Mouse (Mus musculus) mature B cell (primary cell): ENCODE measurements around the gene Ildr1.

Experiments used
- in situ Hi-C: fragments of 300-500 bp; cut with MboI; formaldehyde crosslinking; loops from 2 replicates; pipeline ENCODE4 v1.14.3; 2019

Gene Ildr1

GRCm38 (mm10) chr16:36693818-36694413 is at the start of gene Ildr1:
Gene Ildr1 (plus strand): TSS chr16:36693978.
- in situ Hi-C loops = no loop called here

GRCm38 (mm10) chr16:36645124-36645523 is 48.7 kb upstream of the Ildr1 start:
- in situ Hi-C loops = no loop called here

GRCm38 (mm10) chr16:36649304-36649703 is 44.5 kb upstream of the Ildr1 start:
- in situ Hi-C loops = no loop called here

DNA sequence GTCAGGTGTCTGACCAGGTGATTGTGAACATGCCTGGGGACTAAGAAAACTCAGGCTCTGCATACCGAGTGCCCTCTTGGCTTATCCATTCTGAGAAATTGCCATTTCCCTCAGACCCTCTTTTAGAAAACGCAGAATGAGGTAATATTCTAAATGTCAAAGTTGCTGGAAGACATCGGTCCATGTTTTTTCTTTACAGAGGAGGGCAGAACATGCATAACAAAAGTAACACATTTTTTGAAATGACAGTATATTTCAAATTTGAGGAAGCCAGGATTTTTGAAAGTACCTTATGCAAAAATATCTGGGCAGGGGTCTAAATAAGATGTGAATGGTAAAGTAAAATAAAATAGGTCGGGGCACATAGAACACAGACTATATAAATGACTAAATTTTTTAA is 43.3 kb upstream of the Ildr1 start:
- in situ Hi-C loops = no loop called here

- in situ Hi-C loops = no loop called here
These were observed 42.5 kb upstream of the Ildr1 start for GRCm38 (mm10) chr16:36651174-36651766.

DNA sequence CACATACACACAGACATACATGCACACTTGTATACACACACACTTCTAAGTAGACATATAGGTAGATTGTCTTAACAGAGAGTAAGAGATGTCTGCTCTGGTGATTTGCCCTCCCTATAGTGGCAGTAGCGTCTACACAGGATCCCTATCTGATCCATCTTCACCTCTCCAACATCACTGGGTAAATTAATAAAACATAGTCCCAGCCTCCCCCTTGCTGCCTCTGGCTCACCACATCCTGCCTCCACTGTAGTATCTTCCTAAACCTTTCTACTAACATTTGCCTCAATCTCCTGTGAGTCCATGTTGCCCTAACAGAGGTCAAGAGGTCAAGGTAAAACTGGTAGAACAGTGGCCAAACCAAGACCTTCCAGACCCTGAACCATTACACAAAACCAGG is 38.6 kb upstream of the Ildr1 start:
- in situ Hi-C loops = no loop called here

DNA sequence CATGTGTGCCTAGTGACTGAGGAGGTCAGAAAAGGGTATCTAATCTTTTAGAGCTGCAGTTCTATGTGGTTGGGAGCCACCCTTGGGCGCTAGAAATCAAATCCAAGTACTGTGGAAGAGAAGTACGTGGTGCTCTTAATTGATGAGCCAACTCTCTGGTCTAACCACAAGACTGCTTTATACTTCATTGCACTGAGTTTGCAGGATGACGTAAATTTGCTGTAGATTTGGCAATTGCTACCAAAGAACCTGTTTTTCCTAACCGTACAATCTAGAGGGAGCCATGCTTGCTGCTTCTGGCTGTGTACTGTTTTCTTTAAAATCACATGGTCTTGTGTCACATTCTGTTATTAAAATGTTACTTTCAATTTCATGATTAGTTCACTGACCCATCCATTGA is 37.9 kb upstream of the Ildr1 start:
- in situ Hi-C loops = no loop called here

DNA sequence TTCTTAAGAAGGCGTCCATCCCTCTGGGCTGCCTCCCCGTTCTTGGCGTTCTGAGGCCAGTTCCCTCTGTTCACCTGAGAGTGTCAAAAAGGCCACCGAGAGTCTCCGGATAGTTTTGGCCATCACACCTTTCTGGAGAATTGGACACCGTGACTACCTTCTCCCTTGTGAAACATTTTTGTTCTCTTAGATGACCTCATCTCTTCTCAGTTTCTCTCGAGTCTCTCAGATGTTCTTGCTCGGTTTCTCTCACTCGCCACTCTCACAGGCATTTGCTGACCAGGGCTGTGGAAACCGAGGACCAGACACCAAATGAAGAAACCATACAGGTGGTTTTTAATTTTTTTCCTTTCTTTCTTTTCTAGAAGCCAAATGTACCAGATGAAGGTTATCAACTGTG is 32.4 kb upstream of the Ildr1 start:
- in situ Hi-C loops = no loop called here

DNA sequence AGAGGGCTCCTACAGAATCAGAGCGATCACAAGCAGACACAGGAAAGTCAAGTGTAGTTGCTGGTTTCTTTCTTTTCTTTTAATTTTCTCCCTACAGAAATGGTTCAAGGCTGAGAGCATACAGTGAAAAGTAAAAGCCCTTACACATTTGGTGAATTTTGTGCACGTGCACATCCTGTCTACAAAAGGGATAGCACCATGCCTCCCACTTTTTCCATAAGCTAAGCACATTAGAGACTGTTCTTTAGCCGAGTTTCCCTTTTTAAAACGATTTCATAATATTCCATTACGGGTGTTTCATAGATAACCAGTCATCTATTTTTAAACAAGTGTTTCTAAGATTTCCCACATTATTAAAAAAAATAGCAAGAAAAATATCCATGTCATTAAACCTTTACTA is 30.3 kb upstream of the Ildr1 start:
- in situ Hi-C loops = no loop called here

GRCm38 (mm10) chr16:36665782-36666181 is 28.0 kb upstream of the Ildr1 start, which contains the start of gene Cd86:
Gene Cd86 (minus strand): TSS chr16:36666081.
- in situ Hi-C loops = no loop called here

GRCm38 (mm10) chr16:36666448-36667017 is 27.2 kb upstream of the Ildr1 start:
- in situ Hi-C loops = no loop called here

DNA sequence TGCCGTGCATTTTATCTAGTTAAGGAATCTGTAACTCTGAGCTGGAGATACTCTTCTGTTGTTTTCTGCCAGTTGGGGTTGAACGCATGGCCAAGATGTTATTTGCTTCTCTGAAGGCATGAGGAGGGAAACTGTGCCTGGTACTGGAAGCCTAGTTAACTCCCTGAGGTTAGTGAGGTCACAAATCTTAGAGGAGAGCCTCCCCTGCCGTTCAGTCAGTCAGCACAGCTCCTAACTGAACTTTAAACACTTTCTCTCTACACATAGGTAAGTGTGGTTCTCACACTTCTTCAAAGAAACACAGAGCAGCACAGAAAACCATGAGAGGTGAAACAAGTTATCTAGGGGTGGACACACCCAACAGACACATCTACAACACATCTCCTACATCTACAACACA is 23.2 kb upstream of the Ildr1 start:
- in situ Hi-C loops = no loop called here

DNA sequence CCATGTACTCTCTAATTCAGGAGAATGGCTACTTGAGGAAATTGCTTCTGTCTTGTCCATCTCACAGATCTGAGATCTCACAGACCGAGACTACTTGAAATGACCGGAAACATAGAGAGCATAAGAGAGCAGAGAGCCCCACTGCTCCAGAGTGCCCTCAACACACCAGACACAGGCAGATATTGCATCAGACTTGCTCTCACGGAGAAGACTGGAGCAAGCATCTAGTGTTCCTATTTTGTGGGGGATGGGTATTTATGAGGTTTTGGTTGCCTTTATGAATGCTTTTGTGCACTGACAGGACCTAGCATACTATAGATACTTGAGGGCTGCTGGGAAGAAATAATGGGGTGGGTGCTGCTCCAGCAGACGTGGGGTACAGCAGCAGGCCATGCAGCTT is 20.6 kb upstream of the Ildr1 start:
- in situ Hi-C loops = no loop called here

DNA sequence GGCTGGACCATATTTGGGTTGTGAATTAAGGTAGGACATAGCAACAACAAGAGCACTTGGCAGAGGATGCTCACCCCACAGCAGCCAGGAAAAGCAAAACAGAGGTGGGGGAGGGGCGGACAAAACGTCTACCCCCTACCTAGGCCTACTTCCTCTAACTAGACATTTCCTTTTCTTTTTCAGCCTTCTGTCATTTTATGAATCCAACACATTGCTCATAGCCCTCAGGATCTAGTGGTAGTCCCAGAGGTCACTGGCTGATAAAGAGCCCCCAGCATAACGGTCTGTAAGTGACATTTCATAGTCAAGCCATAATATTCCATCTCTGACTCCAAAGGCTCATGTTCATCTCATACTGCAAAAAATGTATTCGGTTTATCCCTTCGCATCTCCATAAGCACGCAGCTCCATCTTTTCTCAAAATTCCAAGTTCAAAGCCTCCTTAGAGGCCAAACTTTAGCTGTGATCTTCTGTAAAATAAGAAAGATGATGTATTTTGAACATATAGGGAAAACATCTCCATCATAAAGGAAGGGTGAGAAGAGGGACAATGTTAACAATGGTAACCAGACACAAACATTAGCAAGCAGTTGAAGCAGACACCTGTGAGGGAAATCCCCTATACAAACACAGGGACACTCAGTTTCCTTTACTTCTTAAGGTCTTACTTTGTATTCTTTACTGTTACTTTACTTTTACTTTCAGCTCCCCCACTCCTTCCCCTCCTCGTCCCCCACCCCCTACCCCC is 19.1 kb upstream of the Ildr1 start:
- in situ Hi-C loops = no loop called here

GRCm38 (mm10) chr16:36675304-36675703 is 18.5 kb upstream of the Ildr1 start:
- in situ Hi-C loops = no loop called here

GRCm38 (mm10) chr16:36675902-36676301 is 17.9 kb upstream of the Ildr1 start:
- in situ Hi-C loops = no loop called here

DNA sequence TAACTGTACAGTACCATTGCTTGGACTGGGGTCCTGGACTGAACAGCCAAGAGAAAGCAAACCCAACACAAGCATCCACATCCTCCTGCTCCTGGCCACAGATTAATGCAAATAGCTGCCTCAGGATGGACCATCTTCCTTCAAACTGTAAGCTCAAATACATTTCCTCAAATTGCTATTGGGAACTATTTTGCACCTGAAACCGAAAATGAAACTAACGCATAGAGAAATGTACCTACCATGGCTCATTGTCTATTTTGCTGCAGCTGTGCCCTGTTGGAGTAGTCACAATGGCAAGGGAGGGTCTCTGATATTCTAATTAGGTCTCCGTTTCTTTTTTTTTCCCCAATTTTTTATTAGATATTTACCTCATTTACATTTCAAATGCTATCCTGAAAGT is 11.9 kb upstream of the Ildr1 start:
- in situ Hi-C loops = no loop called here

GRCm38 (mm10) chr16:36684325-36684918 is 9.4 kb upstream of the Ildr1 start:
- in situ Hi-C loops = no loop called here

DNA sequence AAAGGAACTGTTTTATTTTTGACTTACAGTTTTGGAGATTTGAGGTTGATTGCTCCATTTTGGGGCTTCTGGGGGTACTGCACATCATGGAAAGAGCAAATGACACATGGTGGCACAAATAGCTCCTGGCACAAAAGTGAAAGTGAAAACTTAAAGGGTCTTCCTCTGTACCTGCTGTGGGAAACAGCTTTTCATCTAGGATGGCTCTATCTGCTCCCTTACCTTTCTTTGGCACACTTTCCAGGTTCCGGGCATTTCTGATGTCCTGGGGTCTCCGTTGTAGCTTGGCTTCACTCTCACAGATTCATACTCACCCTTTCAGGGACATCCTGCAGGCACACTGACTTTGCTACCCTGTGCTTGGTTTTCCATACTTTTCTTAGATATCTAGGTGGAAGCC is 5.7 kb upstream of the Ildr1 start:
- in situ Hi-C loops = no loop called here

GRCm38 (mm10) chr16:36691484-36691883 is 2.3 kb upstream of the Ildr1 start:
- in situ Hi-C loops = no loop called here

DNA sequence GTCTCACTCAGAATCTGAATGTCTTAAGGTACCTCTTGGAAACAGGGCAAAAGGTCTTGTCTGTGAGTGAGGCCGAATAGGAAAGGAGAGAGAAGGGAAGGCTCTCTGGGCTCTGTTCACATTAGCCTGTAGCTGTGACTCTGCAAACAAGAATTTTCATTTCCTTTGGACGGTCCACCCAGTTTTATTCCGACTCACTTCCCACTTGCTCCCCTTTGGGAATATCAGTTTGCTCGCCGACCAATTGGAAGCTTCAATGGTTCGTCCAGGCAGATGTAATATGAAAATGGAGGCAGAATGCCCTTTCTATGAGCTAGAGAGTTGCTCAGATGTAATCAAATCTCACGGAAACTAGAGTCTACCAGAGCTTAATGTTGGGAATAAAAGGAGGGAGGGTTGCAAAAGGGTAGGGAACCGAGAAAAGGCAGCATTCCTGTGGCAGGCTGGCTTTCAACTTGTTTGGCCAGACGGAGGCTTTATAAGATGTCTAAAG is 1.1 kb downstream of the Ildr1 start:
- in situ Hi-C loops = no loop called here

- in situ Hi-C loops = no loop called here
These were observed 3.6 kb downstream of the Ildr1 start for GRCm38 (mm10) chr16:36697331-36697730.
